Mouse (Mus musculus) limb, embryonic 11.5 days (tissue): ENCODE data around the gene Rbbp5. TPM values are rescaled to one million over a fixed set of nuclear protein-coding genes. Genes with fewer than 3 reads are reported as not detected.

Experiments
- ATAC-seq: fragments of 200-750 bp; cut with Nextera tagmentation; 2 replicates; pipeline ENCODE4 v1.8.0; 2017; ENCODE audit warnings: low read depth; ENCODE audit not compliant: insufficient number of reproducible peaks, low FRiP score, low TSS enrichment
- DNase-seq: peaks from one replicate; pipeline ENCODE4 v3.0.0-alpha.2; 2015; ENCODE audit warnings: low spot score
- H3K27ac ChIP-seq: fragments of 300-500 bp; sonication (generic); replicated peaks from 2 replicates; pipeline ENCODE4 v1.5.1; 2014; ENCODE audit warnings: low read depth, mild to moderate bottlenecking, low read length
- H3K27me3 ChIP-seq: fragments of 300-500 bp; sonication (generic); 2 replicates; pipeline ENCODE4 v1.6.1; 2014; ENCODE audit warnings: mild to moderate bottlenecking, low read length, mixed read lengths; ENCODE audit not compliant: control insufficient read depth, insufficient read depth
- H3K36me3 ChIP-seq: fragments of 300-500 bp; sonication (generic); 2 replicates; pipeline ENCODE4 v1.6.1; 2014; ENCODE audit warnings: mild to moderate bottlenecking, low read length, moderate library complexity, mixed read lengths; ENCODE audit not compliant: control insufficient read depth, insufficient read depth
- H3K4me1 ChIP-seq: fragments of 300-500 bp; sonication (generic); 2 replicates; pipeline ENCODE4 v1.6.1; 2014; ENCODE audit warnings: low read length, mixed read lengths; ENCODE audit not compliant: control insufficient read depth, insufficient read depth
- H3K4me2 ChIP-seq: fragments of 300-500 bp; sonication (generic); 2 replicates; pipeline ENCODE4 v1.6.1; 2014; ENCODE audit warnings: low read depth, mild to moderate bottlenecking, moderate library complexity; ENCODE audit not compliant: severe bottlenecking
- H3K4me3 ChIP-seq: fragments of 300-500 bp; sonication (generic); 2 replicates; pipeline ENCODE4 v1.5.1; 2014; ENCODE audit warnings: low read depth, low read length
- H3K9ac ChIP-seq: fragments of 300-500 bp; sonication (generic); 2 replicates; pipeline ENCODE4 v1.6.1; 2014; ENCODE audit warnings: mild to moderate bottlenecking, low read length
- H3K9me3 ChIP-seq: fragments of 300-500 bp; sonication (generic); 2 replicates; pipeline ENCODE4 v1.6.1; 2016; ENCODE audit warnings: low read length; ENCODE audit not compliant: control insufficient read depth
- WGBS: fragments of 180-500 bp; shearing (Covaris S2); extraction: QIAGEN DNeasy Blood & Tissue Kit; methylation state at CpG from one replicate; pipeline ENCODE4 v1.1.7; 2014; 5-methylcytosine and 5-hydroxymethylcytosine counted together
- polyA plus RNA-seq: library from polyadenylated mRNA; unstranded; fragments of >200 nt; fragmentation: Nextera tagmentation; extraction: Ambion mirVana; gene quantifications from 2 replicates; pipeline ENCODE4 v1.2.1, GENCODE M21; 2014

Rbbp5 gene
- polyA plus RNA-seq, 1 experiment from 2014 or later: 64.7 TPM

DNA sequence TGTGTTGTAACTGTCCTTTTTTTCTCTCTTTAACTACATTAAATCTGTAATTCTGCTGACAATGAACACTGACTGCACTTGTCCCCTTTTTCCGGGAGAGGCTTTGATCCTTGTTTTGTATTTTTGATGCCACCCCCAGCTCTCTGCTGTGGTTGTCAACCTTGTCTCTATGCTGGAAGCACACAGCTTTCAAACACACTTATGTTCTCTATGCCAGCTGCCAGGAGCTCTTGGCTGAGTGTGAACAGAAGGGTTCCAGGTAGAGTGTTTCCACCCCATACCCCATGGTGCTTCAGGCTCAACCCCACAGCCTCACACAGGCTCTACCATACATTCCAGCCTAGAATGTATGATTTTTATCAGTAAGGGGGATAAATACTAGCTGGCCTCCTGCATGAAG, 2.7 kb upstream of the Rbbp5 start:
- Histone ChIP-seq H3K9ac (no peak overlapping the region), H3K27ac (no peak overlapping the region), H3K9me3 (no peaks in the 10 kb centered on the region), H3K4me2 (no peak overlapping the region), H3K36me3 (no peaks in the 10 kb centered on the region), H3K4me1 (0 out of 2 replicates have a peak, but pooled peaks cover 9% of the 10 kb centered on the region), H3K27me3 (no peaks in the 10 kb centered on the region), H3K4me3 (no peak overlapping the region)
- WGBS: 92% methylated on average over 1 of the region's 1 CpGs
- no peak for ATAC-seq
- DNase-seq: no peak

DNA sequence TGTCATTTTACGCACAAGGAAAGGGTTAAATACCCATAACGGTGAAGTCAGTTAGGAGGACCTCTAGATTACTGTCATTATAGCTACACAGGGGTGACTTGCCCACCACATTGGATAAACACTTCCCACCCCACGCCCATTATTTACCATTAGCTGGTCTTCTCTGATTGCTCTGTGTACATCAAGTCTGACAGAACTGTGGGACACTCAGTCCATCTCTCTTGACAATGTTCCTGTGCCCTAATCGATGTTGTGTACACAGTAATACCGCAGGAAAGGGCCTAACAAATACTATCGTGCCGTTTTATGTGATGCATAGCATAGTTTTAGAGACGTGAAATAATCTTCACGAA, 614 bp upstream of the Rbbp5 start:
- Histone ChIP-seq H3K27ac (0 out of 2 replicates have a peak overlapping the region, but pooled peaks have one; percentile 2), H3K36me3 (no peaks in the 10 kb centered on the region), H3K4me3 (peak overlapping the region; percentile 84), H3K4me1 (peaks cover 9% of the 10 kb centered on the region; the same call in 1 of the 2 replicates), H3K9ac (peak overlapping the region; percentile 83), H3K4me2 (peak overlapping the region; percentile 65), H3K27me3 (no peaks in the 10 kb centered on the region), H3K9me3 (no peaks in the 10 kb centered on the region)
- 6% methylated on average over 9 of the region's 9 CpGs for WGBS
- no peak for DNase-seq
- ATAC-seq: peak; percentile 47; the same call in 1 of the 2 replicates

DNA sequence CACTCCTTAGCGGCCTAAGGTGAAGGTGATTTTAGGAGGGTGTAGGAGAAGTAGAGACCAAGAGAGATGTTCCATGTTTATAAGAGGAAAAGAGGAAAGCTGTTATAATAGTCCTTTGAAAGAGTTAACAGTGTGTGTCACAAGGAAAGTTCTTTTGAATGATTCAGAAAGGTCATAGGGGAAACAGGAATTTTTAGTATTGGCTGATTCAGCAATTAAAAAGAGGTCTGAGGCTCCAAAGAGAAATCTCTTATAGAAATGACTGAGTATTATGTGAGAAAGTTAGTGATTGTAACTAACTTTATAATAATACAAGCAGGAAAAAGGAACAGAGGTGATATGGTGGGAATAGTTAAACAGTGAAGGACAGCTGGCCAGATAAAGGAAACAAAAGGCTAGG, 2.3 kb downstream of the Rbbp5 start:
- Histone ChIP-seq H3K4me2 (no peak overlapping the region), H3K36me3 (no peaks in the 10 kb centered on the region), H3K27me3 (no peaks in the 10 kb centered on the region), H3K27ac (no peak overlapping the region), H3K4me1 (peaks cover 9% of the 10 kb centered on the region; the same call in 1 of the 2 replicates), H3K4me3 (no peak overlapping the region), H3K9me3 (no peaks in the 10 kb centered on the region), H3K9ac (no peak overlapping the region)
- no peak for ATAC-seq
- WGBS: 84% methylated on average over 1 of the region's 1 CpGs
- no peak for DNase-seq

DNA sequence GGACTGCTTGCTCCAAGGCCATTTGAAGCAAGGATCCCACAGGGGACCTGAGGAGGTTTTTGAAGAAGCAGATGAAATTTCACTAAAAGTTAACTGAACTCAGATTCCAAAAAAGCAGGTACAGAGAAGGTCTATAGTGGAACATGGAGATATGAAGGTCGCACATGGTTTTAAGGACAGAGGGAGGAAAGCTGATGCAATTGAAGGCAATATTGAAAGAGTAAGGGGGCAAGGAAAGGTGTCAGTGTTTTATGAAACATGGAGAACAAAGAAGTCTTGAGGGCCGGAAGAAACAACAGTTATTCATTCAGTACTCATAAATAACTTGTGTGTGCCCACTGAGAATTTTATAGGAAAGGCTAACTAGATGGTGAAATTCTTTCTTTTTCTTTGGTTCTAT, 4.5 kb downstream of the Rbbp5 start:
- Histone ChIP-seq H3K9me3 (no peaks in the 10 kb centered on the region), H3K36me3 (no peaks in the 10 kb centered on the region), H3K4me1 (peaks cover 6% of the 10 kb centered on the region; the same call in 1 of the 2 replicates), H3K27ac (no peak overlapping the region), H3K4me2 (no peak overlapping the region), H3K27me3 (no peaks in the 10 kb centered on the region), H3K9ac (no peak overlapping the region), H3K4me3 (no peak overlapping the region)
- no peak for DNase-seq
- WGBS: 91% methylated on average over 2 of the region's 2 CpGs
- ATAC-seq: no peak

DNA sequence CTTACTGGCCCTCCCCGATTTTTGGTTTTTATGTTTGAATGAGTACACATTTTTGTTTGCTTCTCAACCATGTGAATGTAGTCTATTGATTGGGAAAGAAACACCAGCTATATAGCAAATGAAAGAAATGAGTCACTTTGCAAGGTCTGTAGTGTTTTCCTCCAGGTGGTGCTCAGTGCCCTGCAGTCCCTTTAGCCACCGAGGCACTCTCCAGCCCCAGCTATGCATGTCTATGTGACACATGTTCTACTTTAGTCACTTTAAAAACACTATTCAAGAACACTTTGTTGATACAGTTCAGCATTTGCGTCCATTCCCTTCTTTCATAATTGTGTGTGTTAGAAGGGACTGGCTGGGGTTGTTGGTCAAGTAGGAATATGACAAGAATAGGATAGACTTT, 6.1 kb downstream of the Rbbp5 start:
- Histone ChIP-seq H3K27ac (no peak overlapping the region), H3K9ac (no peak overlapping the region), H3K27me3 (no peaks in the 10 kb centered on the region), H3K9me3 (no peaks in the 10 kb centered on the region), H3K4me3 (no peak overlapping the region), H3K36me3 (no peaks in the 10 kb centered on the region; the same call in 1 of the 2 replicates), H3K4me2 (no peak overlapping the region), H3K4me1 (peaks cover 3% of the 10 kb centered on the region; the same call in 1 of the 2 replicates)
- DNase-seq: no peak
- 91% methylated on average over 3 of the region's 3 CpGs for WGBS
- ATAC-seq: no peak

DNA sequence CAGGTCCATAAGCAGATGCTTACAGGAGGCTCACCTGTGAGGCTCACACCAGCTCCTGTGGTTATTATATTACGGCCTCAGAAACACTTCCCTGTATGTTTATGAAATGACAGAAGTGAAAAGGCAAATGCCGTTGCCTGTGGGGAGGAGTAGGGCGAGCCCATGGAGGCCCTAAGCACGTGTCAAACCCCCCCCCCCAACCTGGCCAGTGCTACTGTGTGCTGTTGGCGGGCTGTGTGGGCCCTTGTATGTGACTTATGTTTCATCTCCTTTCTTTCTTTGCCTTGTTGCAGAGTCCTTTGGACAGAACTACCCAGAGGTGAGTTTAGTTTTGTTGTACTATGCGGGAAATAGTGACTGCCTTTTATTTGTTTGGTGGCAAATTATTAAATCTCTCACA, 6.6 kb downstream of the Rbbp5 start:
- 87% methylated on average over 6 of the region's 6 CpGs for WGBS
- H3K27ac ChIP-seq: no peak overlapping the region
- no peak overlapping the region for H3K4me3 ChIP-seq
- ATAC-seq (no peak), DNase-seq (no peak)
- H3K36me3 ChIP-seq: peaks cover 2% of the 10 kb centered on the region; the same call in 1 of the 2 replicates
- H3K4me1 ChIP-seq: no peaks in the 10 kb centered on the region; the same call in 1 of the 2 replicates
- H3K9me3 ChIP-seq: no peaks in the 10 kb centered on the region
- H3K27me3 ChIP-seq: no peaks in the 10 kb centered on the region
- no peak overlapping the region for H3K9ac ChIP-seq
- H3K4me2 ChIP-seq: no peak overlapping the region

DNA sequence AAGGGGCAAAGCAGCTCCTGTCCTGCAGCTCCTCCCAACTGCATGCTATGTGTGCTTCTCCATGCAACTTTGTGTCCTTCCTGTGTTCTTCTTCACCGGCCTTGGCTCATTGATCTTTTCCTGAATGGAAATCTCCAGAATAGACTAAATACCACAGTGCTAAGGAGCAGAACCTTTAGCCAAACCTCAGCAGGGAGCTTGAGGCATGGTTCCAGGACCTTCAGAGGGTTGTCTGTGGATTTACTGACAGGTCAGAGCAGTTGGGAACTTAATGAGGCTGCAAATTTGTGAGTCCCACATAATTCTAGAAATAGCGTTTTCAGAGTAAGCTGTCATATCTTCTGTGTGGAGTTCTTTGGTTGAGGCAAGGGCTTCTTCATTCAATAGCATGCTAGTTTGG, 23.4 kb downstream of the Rbbp5 start:
- Histone ChIP-seq H3K4me3 (no peak overlapping the region), H3K27ac (no peak overlapping the region), H3K9me3 (no peaks in the 10 kb centered on the region), H3K4me1 (no peaks in the 10 kb centered on the region), H3K9ac (no peak overlapping the region), H3K36me3 (peaks cover 10% of the 10 kb centered on the region; the same call in 1 of the 2 replicates), H3K4me2 (no peak overlapping the region), H3K27me3 (no peaks in the 10 kb centered on the region)
- DNase-seq: no peak
- no peak for ATAC-seq
- 95% methylated on average over 2 of the region's 2 CpGs for WGBS

DNA sequence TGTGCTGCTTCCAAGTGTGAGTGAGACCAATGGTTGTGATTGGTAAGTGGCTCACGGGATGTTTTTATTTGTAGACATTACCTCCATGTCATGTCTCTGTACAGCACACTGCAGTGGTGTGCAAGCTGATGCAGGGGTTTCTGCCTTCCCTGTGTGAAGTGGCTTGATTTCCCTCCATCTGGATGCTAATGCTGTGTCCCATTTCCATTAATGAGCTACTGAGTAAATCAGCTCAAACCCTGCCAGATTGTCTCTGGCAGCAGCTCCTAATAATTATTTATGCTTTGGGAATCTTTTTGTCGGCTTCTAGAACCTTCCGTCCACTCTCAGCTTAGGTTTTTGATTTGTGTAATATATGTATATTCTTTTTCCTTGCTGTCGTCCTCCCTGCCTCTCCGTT, 28.0 kb downstream of the Rbbp5 start:
- Histone ChIP-seq H3K4me2 (no peak overlapping the region), H3K9ac (no peak overlapping the region), H3K4me3 (no peak overlapping the region), H3K36me3 (peaks cover 12% of the 10 kb centered on the region; the same call in 1 of the 2 replicates), H3K27me3 (no peaks in the 10 kb centered on the region), H3K27ac (no peak overlapping the region), H3K9me3 (no peaks in the 10 kb centered on the region), H3K4me1 (no peaks in the 10 kb centered on the region)
- no peak for ATAC-seq
- DNase-seq: no peak
- WGBS: 92% methylated on average over 5 of the region's 5 CpGs

DNA sequence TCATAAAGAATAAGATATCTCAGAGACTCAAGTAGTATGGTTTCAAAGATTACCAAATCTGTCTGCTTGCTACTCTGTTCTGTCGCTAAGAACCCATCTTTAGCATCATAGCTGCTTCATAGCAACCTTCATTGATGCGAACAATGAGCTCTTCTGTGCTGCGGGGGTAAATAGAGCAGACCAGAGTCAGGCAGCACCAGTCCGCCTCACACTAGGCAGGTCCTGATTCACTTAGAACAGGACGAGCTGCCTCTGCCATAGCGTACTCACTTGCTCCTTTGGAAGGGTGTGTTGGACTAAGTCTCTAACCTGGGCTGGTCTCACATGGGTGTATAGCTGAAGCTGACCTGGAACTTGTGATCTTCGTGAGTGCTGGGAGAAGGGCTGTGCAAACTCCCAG, 28.9 kb downstream of the Rbbp5 start, which contains the start of gene Tmem81:
Gene Tmem81 (plus strand): TSS at position 173 of the 400 bp plus-strand sequence.
- 91% methylated on average over 7 of the region's 7 CpGs for WGBS
- ATAC-seq (no peak), DNase-seq (no peak)
- Histone ChIP-seq H3K9me3 (no peaks in the 10 kb centered on the region), H3K4me1 (no peaks in the 10 kb centered on the region), H3K27ac (no peak within 1 kb of the TSS), H3K36me3 (peaks cover 7% of the 10 kb centered on the region; the same call in 1 of the 2 replicates), H3K27me3 (no peaks in the 10 kb centered on the region), H3K9ac (no peak within 1 kb of the TSS), H3K4me3 (no peak within 1 kb of the TSS), H3K4me2 (no peak within 1 kb of the TSS)
